Mouse (Mus musculus) midbrain, postnatal 0 days (tissue): Measurements from ENCODE around the gene Hmgb1. TPM values are rescaled to one million over a fixed set of nuclear protein-coding genes. Genes with fewer than 3 reads are reported as not detected.

ENCODE experiments used
- ATAC-seq: fragments of 200-750 bp; cut with Nextera tagmentation; 2 replicates; pipeline ENCODE4 v1.8.0; 2017; ENCODE audit warnings: moderate number of reproducible peaks, mild to moderate bottlenecking, moderate TSS enrichment, moderate library complexity; ENCODE audit not compliant: low FRiP score
- DNase-seq: peaks from one replicate; pipeline ENCODE4 v3.0.0-alpha.2; 2015; ENCODE audit warnings: low spot score
- H3K27ac ChIP-seq: fragments of 300-500 bp; sonication (generic); 2 replicates; pipeline ENCODE4 v1.5.1; 2014; ENCODE audit warnings: low read depth, mild to moderate bottlenecking, low read length, mixed read lengths
- H3K27me3 ChIP-seq: fragments of 300-500 bp; sonication (generic); 2 replicates; pipeline ENCODE4 v1.6.1; 2014; ENCODE audit warnings: low read length, control low read depth, mixed read lengths; ENCODE audit not compliant: insufficient read depth
- H3K36me3 ChIP-seq: fragments of 300-500 bp; sonication (generic); 2 replicates; pipeline ENCODE4 v1.6.1; 2014; ENCODE audit warnings: low read length, control low read depth, mixed read lengths; ENCODE audit not compliant: insufficient read depth
- H3K4me1 ChIP-seq: fragments of 300-500 bp; sonication (generic); 2 replicates; pipeline ENCODE4 v1.6.1; 2014; ENCODE audit warnings: mild to moderate bottlenecking, control low read depth, antibody characterized with exemption, low read length, mixed read lengths; ENCODE audit not compliant: insufficient read depth
- H3K4me2 ChIP-seq: fragments of 300-500 bp; sonication (generic); 2 replicates; pipeline ENCODE4 v1.6.1; 2014; ENCODE audit warnings: low read depth, mild to moderate bottlenecking, low read length, mixed read lengths; ENCODE audit not compliant: poor library complexity, severe bottlenecking
- H3K4me3 ChIP-seq: fragments of 300-500 bp; sonication (generic); 2 replicates; pipeline ENCODE4 v1.5.1; 2014; ENCODE audit warnings: low read depth, mild to moderate bottlenecking, low read length, moderate library complexity
- H3K9ac ChIP-seq: fragments of 300-500 bp; sonication (generic); replicated peaks from 2 replicates; pipeline ENCODE4 v1.6.1; 2014; ENCODE audit warnings: mild to moderate bottlenecking, low read length, moderate library complexity, mixed read lengths; ENCODE audit not compliant: poor library complexity, severe bottlenecking
- H3K9me3 ChIP-seq: fragments of 300-500 bp; sonication (generic); 2 replicates; pipeline ENCODE4 v1.6.1; 2016; ENCODE audit warnings: low read length, control low read depth
- CTCF ChIP-seq: IDR thresholded peaks from 2 replicates; pipeline ENCODE4 v1.5.1; 2016; ENCODE audit warnings: antibody characterized with exemption, mild to moderate bottlenecking
- WGBS: fragments of 180-500 bp; shearing (Covaris S2); extraction: QIAGEN DNeasy Blood & Tissue Kit; methylation state at CpG from one replicate; pipeline ENCODE4 v1.1.7; 2014; 5-methylcytosine and 5-hydroxymethylcytosine counted together
- polyA plus RNA-seq: library from polyadenylated mRNA; unstranded; fragments of >200 nt; fragmentation: Nextera tagmentation; extraction: Ambion mirVana; gene quantifications from 2 replicates; pipeline ENCODE4 v1.2.1, GENCODE M21; 2015
- total RNA-seq: library from RNA; depleted of rRNA; stranded (reverse); fragments of >200 nt; gene quantifications from 2 replicates; pipeline ENCODE4 v1.2.3, GENCODE M21; 2014

The Hmgb1 gene
- total and polyA plus RNA-seq, 2 experiments from 2014 or later, result 171 to 756 TPM

GRCm38 (mm10) chr5:149052421-149053338 is 131.6 kb downstream of the Hmgb1 start:
- Histone ChIP-seq H3K4me3 (peak overlapping the region; percentile 75), H3K27me3 (no peaks in the 10 kb centered on the region), H3K4me2 (peak overlapping the region; percentile 90), H3K4me1 (no peaks in the 10 kb centered on the region), H3K9ac (peak overlapping the region; percentile 99), H3K9me3 (no peaks in the 10 kb centered on the region), H3K36me3 (no peaks in the 10 kb centered on the region), H3K27ac (peak overlapping the region; percentile 99)
- TF ChIP-seq CTCF, result peak; percentile 58
- peak; percentile 99 for DNase-seq
- peak; percentile 97 for ATAC-seq
- under 1% methylated on average over 78 of the region's 110 CpGs for WGBS

- under 1% methylated on average over 63 of the region's 120 CpGs for WGBS
- TF ChIP-seq CTCF, result no peak
- peak; percentile 53 for ATAC-seq
Observed at GRCm38 (mm10) chr5:149051571-149052420, 132.5 kb downstream of the Hmgb1 start.

GRCm38 (mm10) chr5:149051194-149051570 is 133.1 kb downstream of the Hmgb1 start:
- Histone ChIP-seq H3K4me3 (peak overlapping the region; percentile 75), H3K9ac (peak overlapping the region; percentile 99), H3K27me3 (no peaks in the 10 kb centered on the region), H3K4me1 (no peaks in the 10 kb centered on the region), H3K9me3 (no peaks in the 10 kb centered on the region), H3K36me3 (peaks cover 5% of the 10 kb centered on the region; the same call in 1 of the 2 replicates), H3K4me2 (peak overlapping the region; percentile 81), H3K27ac (peak overlapping the region; percentile 99)
- WGBS, result under 1% methylated on average over 26 of the region's 27 CpGs
- ATAC-seq, result no peak
- TF ChIP-seq CTCF, result no peak
- peak; percentile 31 for DNase-seq

More at GRCm38 (mm10) chr5:149051571-149052420, 132.5 kb downstream of the Hmgb1 start:
- Histone ChIP-seq H3K9me3 (no peaks in the 10 kb centered on the region), H3K4me2 (peak overlapping the region; percentile 81), H3K9ac (peak overlapping the region; percentile 99), H3K4me1 (no peaks in the 10 kb centered on the region), H3K4me3 (peak overlapping the region; percentile 75), H3K36me3 (peaks cover 2% of the 10 kb centered on the region; the same call in 1 of the 2 replicates), H3K27me3 (no peaks in the 10 kb centered on the region), H3K27ac (peak overlapping the region; percentile 99)
- DNase-seq, result peak; percentile 84

- ATAC-seq (no peak), DNase-seq (no peak)
- H3K4me2 ChIP-seq, result peak overlapping the region; percentile 81
- no peaks in the 10 kb centered on the region for H3K27me3 ChIP-seq
- H3K9me3 ChIP-seq, result no peaks in the 10 kb centered on the region
- peaks cover 9% of the 10 kb centered on the region; the same call in 1 of the 2 replicates for H3K36me3 ChIP-seq
- TF ChIP-seq CTCF, result no peak
- no peaks in the 10 kb centered on the region for H3K4me1 ChIP-seq
- 15% methylated on average over 10 of the region's 10 CpGs for WGBS
- H3K27ac ChIP-seq, result no peak overlapping the region; the same call in 1 of the 2 replicates
- peak overlapping the region; percentile 75 for H3K4me3 ChIP-seq
- H3K9ac ChIP-seq, result 0 out of 2 replicates have a peak overlapping the region, but pooled peaks have one; percentile 99
Observed at GRCm38 (mm10) chr5:149050588-149051160, 133.6 kb downstream of the Hmgb1 start.

GRCm38 (mm10) chr5:149049435-149049834 is 134.9 kb downstream of the Hmgb1 start:
- Histone ChIP-seq H3K4me1 (no peaks in the 10 kb centered on the region), H3K27me3 (no peaks in the 10 kb centered on the region), H3K36me3 (peaks cover 11% of the 10 kb centered on the region; the same call in 1 of the 2 replicates), H3K9ac (no peak overlapping the region), H3K9me3 (no peaks in the 10 kb centered on the region), H3K4me3 (no peak overlapping the region), H3K27ac (no peak overlapping the region), H3K4me2 (no peak overlapping the region)
- 52% methylated on average over 3 of the region's 3 CpGs for WGBS
- TF ChIP-seq CTCF, result no peak
- ATAC-seq, result no peak
- no peak for DNase-seq
